Mouse (Mus musculus) heart, postnatal 14 days (tissue): ENCODE results near the gene Eml4. TPM values are rescaled to one million over a fixed set of nuclear protein-coding genes. Genes with fewer than 3 reads are reported as not detected.

ENCODE experiments used
- total RNA-seq, 2 experiments: library from RNA; stranded (reverse); gene quantifications; 2 replicates each; pipeline ENCODE4 v1.2.3; 2021

The Eml4 gene
- total RNA-seq, 2 experiments from 2014 or later: 8.3 TPM

Other genes starting within 250 kb of the Eml4 start
- 10 to 100 TPM; 34.7 to 37.8 TPM for gene Pkdcc, start 135.6 kb upstream of the Eml4 start, total RNA-seq
- gene Cox7a2l, start 166.4 kb downstream of the Eml4 start, total RNA-seq: 100 to 1,000 TPM; 297 to 319 TPM